Mouse (Mus musculus): ENCODE measurements around the gene Cdh5.

DNA sequence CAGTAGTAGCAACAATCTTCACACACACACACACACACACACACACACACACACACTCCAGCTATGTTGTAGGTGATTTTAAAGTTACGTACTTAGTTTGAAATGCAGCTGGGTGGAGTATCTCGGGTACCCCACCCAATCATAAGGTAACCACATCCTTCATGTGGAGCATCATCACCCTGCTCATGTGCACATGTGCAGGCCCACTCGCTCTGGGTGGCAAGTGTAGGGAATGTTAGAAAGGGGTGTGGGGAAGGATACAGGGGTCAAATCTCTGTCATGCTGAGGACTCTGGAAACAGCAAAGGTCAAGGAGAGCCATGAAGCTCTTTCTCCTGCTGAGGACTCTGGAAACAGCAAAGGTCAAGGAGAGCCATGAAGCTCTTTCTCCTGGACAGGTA, 34.9 kb downstream of the Cdh5 start:
- TF ChIP-seq CTCF (IDR thresholded peaks at IDR 0.05; ENCODE audit: borderline replicate concordance, insufficient read depth, low read length) (no peak), POLR2A (IDR thresholded peaks at IDR 0.05; ENCODE audit: low read depth, low read length) (no peak)
